Mouse (Mus musculus): ENCODE measurements around the gene Rabgap1. TPM values are rescaled to one million over a fixed set of nuclear protein-coding genes. Genes with fewer than 3 reads are reported as not detected.

Rabgap1 gene
- polyA plus RNA-seq, 1 experiment from 2014 or later: 6.2 TPM

DNA sequence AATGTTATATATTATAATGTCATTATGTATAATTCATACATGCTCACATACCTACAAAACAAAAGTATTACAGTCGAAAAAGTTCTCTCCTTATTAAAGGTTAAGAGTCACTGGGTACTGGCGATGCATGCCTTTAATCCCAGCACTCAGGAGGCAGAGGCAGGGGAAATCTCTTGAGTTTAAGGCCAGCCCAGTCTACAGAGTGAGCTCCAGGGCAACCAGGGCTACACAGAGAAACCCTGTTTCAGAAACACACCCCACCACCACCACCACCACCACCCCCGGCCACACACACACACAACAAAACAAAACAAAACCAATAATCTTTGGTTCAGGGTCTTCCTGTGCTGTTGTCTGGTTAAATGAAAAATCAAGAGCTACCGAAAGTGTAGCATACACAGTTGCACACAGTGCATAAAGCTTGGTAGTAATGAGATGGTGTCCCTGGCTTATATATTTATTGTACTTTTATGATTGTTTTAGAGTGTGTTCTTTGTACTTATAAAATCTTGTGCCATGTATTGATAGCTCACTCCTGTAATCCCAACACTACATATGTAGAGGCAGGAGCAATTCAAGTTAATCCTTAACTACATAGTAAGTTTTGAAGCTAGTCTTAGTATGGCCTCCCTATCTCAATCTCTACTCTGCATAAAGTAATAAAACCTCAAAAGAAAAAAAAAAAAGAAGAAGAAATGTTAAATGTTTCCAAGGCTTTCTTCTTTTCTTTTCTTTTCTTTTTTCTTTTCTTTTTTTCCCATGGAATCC lies 68.2 kb downstream of the Rabgap1 start:
- H3K27ac ChIP-seq (ENCODE audit: low read depth): no peak overlapping the region
- 82% methylated on average over 4 of the region's 4 CpGs for WGBS (ENCODE audit: insufficient replicate concordance)
- no peaks in the 10 kb centered on the region for H3K9me3 ChIP-seq (ENCODE audit: low read length)
- no peak for TF ChIP-seq CTCF (IDR thresholded peaks at IDR 0.05; ENCODE audit: low read depth)
- TF ChIP-seq EP300 (IDR thresholded peaks at IDR 0.05; ENCODE audit: low read depth): no peak
- no peak for DNase-seq
- no peak overlapping the region for H3K4me3 ChIP-seq (ENCODE audit: low read depth, low read length)
- H3K36me3 ChIP-seq (replicated peaks; ENCODE audit: insufficient read depth, low read length): peaks cover 11% of the 10 kb centered on the region
- no peaks in the 10 kb centered on the region for H3K4me1 ChIP-seq (ENCODE audit: insufficient read depth)
- no peak overlapping the region for H3K4me2 ChIP-seq (ENCODE audit: low read depth, low read length)
- no peaks in the 10 kb centered on the region for H3K27me3 ChIP-seq (ENCODE audit: insufficient read depth, low read length)
- H3K9ac ChIP-seq (replicated peaks): no peak overlapping the region
- ATAC-seq: no peak

DNA sequence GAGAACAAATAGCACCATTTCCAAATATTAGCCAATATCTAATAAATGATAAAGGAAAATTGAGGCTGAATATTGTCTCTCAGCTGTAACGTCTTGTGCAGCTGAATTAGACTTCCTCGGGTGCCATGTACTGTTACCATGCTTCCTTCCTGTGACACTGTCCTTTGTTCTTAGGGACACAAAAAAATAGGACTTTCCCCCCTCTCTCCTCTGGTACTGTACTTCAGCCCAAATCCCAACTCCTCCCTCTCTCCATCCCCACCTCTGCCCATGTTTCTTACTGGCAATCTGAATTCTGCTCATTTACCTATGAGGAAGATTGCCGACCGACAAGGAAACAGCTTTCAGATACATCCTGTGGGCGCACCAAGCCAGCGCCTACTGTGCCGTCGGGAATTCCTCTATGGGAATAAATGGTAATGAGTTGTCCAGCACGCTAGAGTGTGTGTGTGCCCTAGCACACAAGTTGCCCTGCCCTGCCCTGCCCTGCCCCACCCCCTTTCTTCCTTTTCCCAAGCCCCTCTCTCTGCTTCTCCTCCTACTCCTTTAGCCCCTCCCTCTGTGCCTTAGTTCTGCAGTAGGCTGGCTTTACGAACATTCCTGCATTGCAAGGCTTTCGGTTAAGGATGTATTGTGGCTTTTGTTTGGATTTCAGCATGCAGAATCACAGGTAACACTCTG lies 73.1 kb downstream of the Rabgap1 start, which contains the start of gene Gpr21:
Gpr21 (plus strand) TSS at position 303 of the 681 bp plus-strand sequence.
- Histone ChIP-seq H3K9ac (replicated peaks) (no peak within 1 kb of the TSS), H3K4me3 (ENCODE audit: low read depth, low read length) (no peak within 1 kb of the TSS), H3K27me3 (ENCODE audit: insufficient read depth, low read length) (no peaks in the 10 kb centered on the region), H3K27ac (ENCODE audit: low read depth) (no peak within 1 kb of the TSS), H3K4me1 (ENCODE audit: insufficient read depth) (no peaks in the 10 kb centered on the region), H3K4me2 (ENCODE audit: low read depth, low read length) (no peak within 1 kb of the TSS; the same call in 1 of the 2 replicates), H3K9me3 (ENCODE audit: low read length) (no peaks in the 10 kb centered on the region), H3K36me3 (replicated peaks; ENCODE audit: insufficient read depth, low read length) (peaks cover 6% of the 10 kb centered on the region; the same call in 1 of the 2 replicates)
- TF ChIP-seq CTCF (IDR thresholded peaks at IDR 0.05; ENCODE audit: low read depth) (no peak), EP300 (IDR thresholded peaks at IDR 0.05; ENCODE audit: low read depth) (no peak)
- ATAC-seq (no peak), DNase-seq (no peak)
- 46% methylated on average over 11 of the region's 11 CpGs for WGBS (ENCODE audit: insufficient replicate concordance)

DNA sequence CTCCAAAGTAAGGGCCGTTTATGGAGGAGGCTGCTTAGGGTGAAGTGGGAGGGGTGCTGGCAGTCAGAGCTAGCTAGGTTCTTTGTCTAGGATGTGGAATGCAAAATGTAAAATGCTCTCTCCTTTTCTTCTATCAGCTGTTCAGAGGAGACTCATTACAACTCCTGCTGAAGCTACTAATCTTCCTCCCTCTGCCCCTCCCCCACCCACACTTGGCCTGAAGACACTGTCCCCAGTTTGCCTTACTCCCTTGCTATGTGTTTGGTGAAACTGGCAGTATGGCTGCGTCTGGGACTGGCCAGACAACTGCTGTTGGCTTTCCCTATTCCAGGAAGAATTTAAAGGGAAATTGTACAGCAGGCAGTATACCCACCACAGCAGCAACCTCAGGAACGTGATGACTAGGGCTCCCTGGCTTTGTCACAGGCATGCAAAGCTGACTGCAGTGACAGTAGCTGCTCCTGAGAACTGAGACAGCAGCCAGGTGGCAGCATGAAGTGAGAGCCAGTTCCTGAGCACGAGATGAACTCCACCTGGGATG lies 73.9 kb downstream of the Rabgap1 start:
- H3K27ac ChIP-seq (ENCODE audit: low read depth): no peak overlapping the region
- 0 out of 2 replicates have a peak, but pooled peaks cover 5% of the 10 kb centered on the region for H3K36me3 ChIP-seq (replicated peaks; ENCODE audit: insufficient read depth, low read length)
- DNase-seq (no peak), ATAC-seq (no peak)
- 68% methylated on average over 4 of the region's 4 CpGs for WGBS (ENCODE audit: insufficient replicate concordance)
- H3K9me3 ChIP-seq (ENCODE audit: low read length): no peaks in the 10 kb centered on the region
- H3K4me3 ChIP-seq (ENCODE audit: low read depth, low read length): no peak overlapping the region
- H3K4me2 ChIP-seq (ENCODE audit: low read depth, low read length): no peak overlapping the region
- H3K4me1 ChIP-seq (ENCODE audit: insufficient read depth): no peaks in the 10 kb centered on the region
- no peak for TF ChIP-seq EP300 (IDR thresholded peaks at IDR 0.05; ENCODE audit: low read depth)
- no peak for TF ChIP-seq CTCF (IDR thresholded peaks at IDR 0.05; ENCODE audit: low read depth)
- no peak overlapping the region for H3K9ac ChIP-seq (replicated peaks)
- no peaks in the 10 kb centered on the region for H3K27me3 ChIP-seq (ENCODE audit: insufficient read depth, low read length)

DNA sequence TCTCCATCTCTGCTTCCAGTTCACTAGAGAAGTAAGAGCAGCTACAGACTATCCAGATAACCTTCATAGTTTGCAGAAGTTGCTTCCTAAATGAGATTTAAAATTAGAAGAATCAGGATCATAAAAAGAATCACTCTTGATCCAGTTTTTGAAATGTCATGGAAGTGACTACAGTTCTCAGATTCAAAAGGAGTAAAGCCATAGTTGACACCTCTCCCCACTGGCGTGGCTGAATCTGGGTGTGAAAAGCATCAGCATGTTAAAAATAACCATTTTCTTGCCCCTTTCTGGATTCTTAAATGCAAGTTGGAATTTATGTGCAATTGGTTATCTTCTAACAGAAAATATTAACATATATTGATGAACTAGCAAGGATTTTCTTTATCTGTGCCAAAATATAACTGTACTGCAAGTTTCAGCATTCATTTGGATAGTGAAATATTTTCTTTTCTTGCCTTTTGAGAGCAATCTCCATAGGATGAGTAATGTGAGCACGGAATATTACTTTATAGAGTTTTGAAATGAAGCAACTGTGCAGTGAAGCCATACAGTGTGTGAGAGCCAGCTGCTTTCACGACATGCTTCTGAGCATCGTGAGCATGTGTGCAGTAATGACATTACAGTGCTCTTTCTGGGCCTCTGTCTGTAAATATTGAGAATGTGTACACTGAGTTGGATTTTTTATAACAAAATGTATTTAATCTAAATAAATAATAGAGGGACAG lies 75.6 kb downstream of the Rabgap1 start:
- no peak overlapping the region for H3K27ac ChIP-seq (ENCODE audit: low read depth)
- no peak for TF ChIP-seq EP300 (IDR thresholded peaks at IDR 0.05; ENCODE audit: low read depth)
- no peak for TF ChIP-seq CTCF (IDR thresholded peaks at IDR 0.05; ENCODE audit: low read depth)
- no peak overlapping the region for H3K4me3 ChIP-seq (ENCODE audit: low read depth, low read length)
- H3K9me3 ChIP-seq (ENCODE audit: low read length): no peaks in the 10 kb centered on the region
- 0 out of 2 replicates have a peak, but pooled peaks cover 2% of the 10 kb centered on the region for H3K36me3 ChIP-seq (replicated peaks; ENCODE audit: insufficient read depth, low read length)
- no peak for ATAC-seq
- no peak for DNase-seq
- 85% methylated on average over 4 of the region's 4 CpGs for WGBS (ENCODE audit: insufficient replicate concordance)
- no peaks in the 10 kb centered on the region for H3K4me1 ChIP-seq (ENCODE audit: insufficient read depth)
- no peak overlapping the region for H3K9ac ChIP-seq (replicated peaks)
- H3K27me3 ChIP-seq (ENCODE audit: insufficient read depth, low read length): no peaks in the 10 kb centered on the region
- no peak overlapping the region for H3K4me2 ChIP-seq (ENCODE audit: low read depth, low read length)

DNA sequence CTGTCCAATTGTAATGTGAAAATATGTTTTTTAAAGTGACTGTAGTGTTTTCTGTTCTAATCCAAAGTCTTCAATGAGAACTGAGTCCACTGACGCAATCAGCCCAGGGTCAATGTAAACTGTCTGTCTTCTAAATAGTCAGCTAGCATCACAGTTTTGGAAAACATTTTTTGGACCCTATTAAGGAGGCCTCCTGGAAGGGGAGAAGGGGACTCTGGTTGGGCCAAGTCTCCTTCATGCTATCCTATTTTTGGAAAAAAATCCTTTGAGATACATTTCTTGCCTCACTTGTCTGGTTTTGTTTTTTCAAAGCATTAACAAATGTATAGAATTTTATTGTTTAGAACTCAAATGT lies 76.2 kb downstream of the Rabgap1 start:
- no peak for ATAC-seq
- H3K9ac ChIP-seq (replicated peaks): no peak overlapping the region
- WGBS (ENCODE audit: insufficient replicate concordance): 87% methylated on average over 1 of the region's 1 CpGs
- no peak overlapping the region for H3K27ac ChIP-seq (ENCODE audit: low read depth)
- no peaks in the 10 kb centered on the region for H3K9me3 ChIP-seq (ENCODE audit: low read length)
- no peak for TF ChIP-seq CTCF (IDR thresholded peaks at IDR 0.05; ENCODE audit: low read depth)
- TF ChIP-seq EP300 (IDR thresholded peaks at IDR 0.05; ENCODE audit: low read depth): no peak
- DNase-seq: no peak
- H3K36me3 ChIP-seq (replicated peaks; ENCODE audit: insufficient read depth, low read length): 0 out of 2 replicates have a peak, but pooled peaks cover 2% of the 10 kb centered on the region
- H3K4me2 ChIP-seq (ENCODE audit: low read depth, low read length): no peak overlapping the region
- H3K4me1 ChIP-seq (ENCODE audit: insufficient read depth): no peaks in the 10 kb centered on the region
- no peak overlapping the region for H3K4me3 ChIP-seq (ENCODE audit: low read depth, low read length)
- no peaks in the 10 kb centered on the region for H3K27me3 ChIP-seq (ENCODE audit: insufficient read depth, low read length)

DNA sequence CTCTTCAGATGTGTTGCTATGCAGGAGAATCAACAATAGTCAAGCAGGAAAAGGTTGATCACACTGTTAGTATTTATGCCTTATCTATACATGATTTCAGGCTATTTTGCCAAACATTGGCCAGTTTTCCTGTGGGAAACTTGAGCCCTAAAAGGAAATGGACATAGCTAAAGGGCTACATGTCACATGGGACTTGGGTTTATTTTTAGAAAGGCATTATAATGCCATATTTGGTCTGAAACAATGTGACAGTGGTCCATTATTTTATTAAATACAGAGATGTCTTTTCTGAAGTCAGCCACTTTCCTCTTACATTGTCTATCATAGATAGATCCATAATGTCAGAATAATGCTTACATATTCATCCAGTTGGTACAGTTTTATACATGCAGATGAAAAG lies 84.5 kb downstream of the Rabgap1 start:
- no peak for ATAC-seq
- TF ChIP-seq CTCF (IDR thresholded peaks at IDR 0.05; ENCODE audit: low read depth) (no peak), EP300 (IDR thresholded peaks at IDR 0.05; ENCODE audit: low read depth) (no peak)

More for the DNA sequence above, 84.5 kb downstream of the Rabgap1 start:
- no peak overlapping the region for H3K4me3 ChIP-seq (ENCODE audit: low read depth, low read length)
- no peak overlapping the region for H3K4me2 ChIP-seq (ENCODE audit: low read depth, low read length)
- H3K36me3 ChIP-seq (replicated peaks; ENCODE audit: insufficient read depth, low read length): no peaks in the 10 kb centered on the region; the same call in 1 of the 2 replicates
- H3K9me3 ChIP-seq (ENCODE audit: low read length): no peaks in the 10 kb centered on the region
- no peaks in the 10 kb centered on the region for H3K4me1 ChIP-seq (ENCODE audit: insufficient read depth)
- H3K27me3 ChIP-seq (ENCODE audit: insufficient read depth, low read length): no peaks in the 10 kb centered on the region
- no peak overlapping the region for H3K27ac ChIP-seq (ENCODE audit: low read depth)
- no peak overlapping the region for H3K9ac ChIP-seq (replicated peaks)
- no peak for DNase-seq

Measured in liver, postnatal 0 days (tissue).